ENCODE assay signal across 8 mouse cellular contexts in the genomic region with DNA sequence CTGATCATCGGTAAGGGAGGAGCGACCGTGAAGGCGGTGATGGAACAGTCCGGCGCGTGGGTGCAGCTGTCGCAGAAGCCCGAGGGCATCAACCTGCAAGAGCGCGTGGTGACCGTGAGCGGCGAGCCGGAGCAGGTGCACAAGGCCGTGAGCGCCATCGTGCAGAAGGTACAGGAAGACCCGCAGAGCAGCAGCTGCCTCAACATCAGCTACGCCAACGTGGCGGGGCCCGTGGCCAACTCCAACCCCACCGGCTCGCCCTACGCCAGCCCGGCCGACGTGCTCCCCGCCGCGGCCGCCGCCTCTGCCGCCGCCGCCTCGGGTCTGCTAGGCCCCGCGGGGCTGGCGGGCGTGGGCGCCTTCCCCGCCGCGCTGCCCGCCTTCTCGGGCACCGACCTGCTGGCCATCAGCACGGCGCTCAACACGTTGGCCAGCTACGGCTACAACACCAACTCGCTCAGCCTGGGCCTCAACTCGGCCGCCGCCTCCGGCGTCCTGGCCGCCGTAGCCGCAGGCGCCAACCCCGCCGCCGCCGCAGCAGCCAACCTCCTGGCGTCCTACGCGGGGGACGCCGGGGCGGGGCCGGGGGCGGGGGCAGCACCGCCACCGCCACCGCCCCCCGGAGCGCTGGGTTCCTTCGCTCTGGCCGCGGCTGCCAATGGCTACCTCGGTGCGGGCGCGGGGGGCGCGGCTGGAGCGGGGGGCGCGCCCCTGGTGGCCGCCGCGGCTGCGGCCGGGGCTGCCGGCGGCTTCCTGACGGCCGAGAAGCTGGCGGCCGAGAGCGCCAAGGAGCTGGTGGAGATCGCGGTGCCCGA. TPM values are rescaled to one million over a fixed set of nuclear protein-coding genes. Genes with fewer than 3 reads are reported as not detected.
A peak's percentile ranks its signal among the peaks of the same experiment; 100 is the strongest.
DNase-seq lines count a peak whose midpoint lies in the region; ATAC-seq and TF ChIP-seq lines count a peak whose summit lies in the region.

No protein-coding gene starts in this region.

- peak; percentile 63 to 66 for DNase-seq in adrenal gland, adult 18-20 months (ENCODE audit: low spot score in 2 of 2)
- DNase-seq in embryo, embryonic 9.5 days (ENCODE audit: extremely low spot score), result peak; percentile 66
- DNase-seq in heart, embryonic 10.5 days (ENCODE audit: low spot score), result no peak
- peak; percentile 66 for DNase-seq in kidney, adult 2 months
- DNase-seq in liver, embryonic 11.5 days (ENCODE audit: low spot score), result peak; percentile 63
- peak; percentile 36 for DNase-seq in naive thymus-derived CD4-positive, alpha-beta T cell, adult 2 months (ENCODE audit: low read depth)
- DNase-seq in testis, postnatal 10 days (ENCODE audit: low spot score), result peak; percentile 65

- TF ChIP-seq CTCF in C2C12 (IDR thresholded peaks at IDR 0.05; ENCODE audit: control insufficient read depth, insufficient read depth, insufficient read length), result no peak
- no peak for TF ChIP-seq CTCF in kidney, adult 2 months (conservative IDR thresholded peaks at IDR 0.05; ENCODE audit: insufficient read depth, insufficient read length, low read depth, low read length)

- under 1% methylated on average over 87 of the region's 107 CpGs for WGBS in heart, embryonic 10.5 days
- 6% methylated on average over 94 of the region's 107 CpGs for WGBS in kidney, adult 2 months
- WGBS in liver, embryonic 11.5 days, result 1% methylated on average over 103 of the region's 107 CpGs

- H3K4me2 ChIP-seq in liver, embryonic 11.5 days, result peak overlapping the region; percentile 72

- no peaks in the 10 kb centered on the region for H3K79me2 ChIP-seq in C2C12 (ENCODE audit: control insufficient read depth, insufficient read depth)

- peak overlapping the region; percentile 75 for H3ac ChIP-seq in C2C12 (ENCODE audit: control insufficient read depth, insufficient read length, low read depth)

- H3K27ac ChIP-seq in heart, embryonic 10.5 days, result peak overlapping the region; percentile 84
- no peak overlapping the region for H3K27ac ChIP-seq in kidney, adult 2 months (ENCODE audit: insufficient read depth, low read depth, low read length)
- H3K27ac ChIP-seq in liver, embryonic 11.5 days (ENCODE audit: low read depth, low read length), result no peak overlapping the region

- no peak for TF ChIP-seq POLR2A in kidney, adult 2 months (IDR thresholded peaks at IDR 0.05; ENCODE audit: low read depth, low read length)

- H3K79me3 ChIP-seq in C2C12 (ENCODE audit: low read depth), result no peaks in the 10 kb centered on the region

- peak; percentile 69 for ATAC-seq in liver, embryonic 11.5 days (replicated peaks; ENCODE audit: low FRiP score)

- peaks cover 26% of the 10 kb centered on the region for H3K4me1 ChIP-seq in heart, embryonic 10.5 days
- no peaks in the 10 kb centered on the region for H3K4me1 ChIP-seq in kidney, adult 2 months (ENCODE audit: control insufficient read depth, insufficient read depth, low read length)
- no peaks in the 10 kb centered on the region; the same call in 1 of the 2 replicates for H3K4me1 ChIP-seq in liver, embryonic 11.5 days (replicated peaks; ENCODE audit: control insufficient read depth, insufficient read depth, low read length)

- H3K27me3 ChIP-seq in C2C12 (ENCODE audit: control insufficient read depth, insufficient read depth, insufficient read length), result peaks cover 3% of the 10 kb centered on the region
- H3K27me3 ChIP-seq in heart, embryonic 10.5 days (ENCODE audit: insufficient read depth, poor library complexity, severe bottlenecking), result peaks cover 74% of the 10 kb centered on the region
- no peaks in the 10 kb centered on the region for H3K27me3 ChIP-seq in kidney, adult 2 months (replicated peaks; ENCODE audit: control insufficient read depth, insufficient read depth, low read length)
- peaks cover 67% of the 10 kb centered on the region for H3K27me3 ChIP-seq in liver, embryonic 11.5 days (replicated peaks; ENCODE audit: control insufficient read depth, insufficient read depth, low read length)

- no peaks in the 10 kb centered on the region for H3K36me3 ChIP-seq in C2C12 (ENCODE audit: control insufficient read depth, insufficient read depth)
- no peaks in the 10 kb centered on the region for H3K36me3 ChIP-seq in heart, embryonic 10.5 days
- no peaks in the 10 kb centered on the region for H3K36me3 ChIP-seq in kidney, adult 2 months (ENCODE audit: control insufficient read depth, insufficient read depth, low read length)
- no peaks in the 10 kb centered on the region for H3K36me3 ChIP-seq in liver, embryonic 11.5 days (ENCODE audit: control insufficient read depth, insufficient read depth, low read length)

- H3K9me3 ChIP-seq in heart, embryonic 10.5 days, result no peaks in the 10 kb centered on the region
- H3K9me3 ChIP-seq in liver, embryonic 11.5 days (ENCODE audit: control insufficient read depth, low read length), result no peaks in the 10 kb centered on the region

- H3K4me3 ChIP-seq in C2C12 (ENCODE audit: insufficient read depth, poor library complexity, severe bottlenecking), result peak overlapping the region; percentile 30
- peak overlapping the region; percentile 76 for H3K4me3 ChIP-seq in heart, embryonic 10.5 days
- peak overlapping the region; percentile 67 for H3K4me3 ChIP-seq in kidney, adult 2 months (ENCODE audit: insufficient read depth, low read depth, low read length)
- peak overlapping the region; percentile 62 for H3K4me3 ChIP-seq in liver, embryonic 11.5 days (ENCODE audit: low read depth, low read length)

- peak overlapping the region; percentile 54 for H3K9ac ChIP-seq in liver, embryonic 11.5 days (ENCODE audit: low read depth, low read length)

TF ChIP-seq in C2C12, 6 proteins besides CTCF, POLR2A, EP300 and RAD21:
- TF ChIP-seq FOSL1 (IDR thresholded peaks at IDR 0.05; ENCODE audit: insufficient read depth, low read length, poor library complexity, severe bottlenecking) (no peak), MYOD1 (IDR thresholded peaks at IDR 0.05; ENCODE audit: control insufficient read depth, insufficient read length, low read depth) (peak; percentile 35)

RNA-seq across cellular contexts. Expression of gene Nanos2, which starts 29.4 kb away (rescaled TPM):
- polyA plus RNA-seq in C2C12 (2012; fragmentation: generic; extraction: Trizol), result not detected
- not detected for total RNA-seq in adrenal gland, adult 18-20 months (2021)
- not detected in 2 replicates for polyA plus RNA-seq in heart, embryonic 10.5 days (2016; fragmentation: Nextera tagmentation; extraction: Ambion mirVana)
- polyA plus RNA-seq in kidney, adult 2 months (2012; rRNA removed), result not detected in 2 replicates
- not detected in 2 replicates for polyA plus RNA-seq in liver, embryonic 11.5 days (2014; fragmentation: Nextera tagmentation; extraction: Ambion mirVana)

RNA-seq across cellular contexts. Expression of gene Nova2, which starts 32.1 kb away (rescaled TPM):
- polyA plus RNA-seq in C2C12 (2012; fragmentation: generic; extraction: Trizol), result 0.05 TPM
- 1 to 10 TPM; 3.8 to 5.1 TPM for total RNA-seq in adrenal gland, adult 18-20 months (2021)
- 0.53 and 0.57 TPM in 2 replicates for polyA plus RNA-seq in heart, embryonic 10.5 days (2016; fragmentation: Nextera tagmentation; extraction: Ambion mirVana)
- 0.80 and 1.1 TPM in 2 replicates for polyA plus RNA-seq in kidney, adult 2 months (2012; rRNA removed)
- 0.22 and 0.41 TPM in 2 replicates for polyA plus RNA-seq in liver, embryonic 11.5 days (2014; fragmentation: Nextera tagmentation; extraction: Ambion mirVana)

RNA-seq across cellular contexts. Expression of gene Mypop, which starts 33.3 kb away (rescaled TPM):
- 17.8 TPM for polyA plus RNA-seq in C2C12 (2012; fragmentation: generic; extraction: Trizol)
- total RNA-seq in adrenal gland, adult 18-20 months (2021), result 10 to 100 TPM in 1 of 2 experiments, 1 to 10 TPM in 1; 9.3 to 12.2 TPM
- 2.1 and 3.3 TPM in 2 replicates for polyA plus RNA-seq in heart, embryonic 10.5 days (2016; fragmentation: Nextera tagmentation; extraction: Ambion mirVana)
- polyA plus RNA-seq in kidney, adult 2 months (2012; rRNA removed), result 7.6 and 8.7 TPM in 2 replicates
- 1.5 and 2.2 TPM in 2 replicates for polyA plus RNA-seq in liver, embryonic 11.5 days (2014; fragmentation: Nextera tagmentation; extraction: Ambion mirVana)

RNA-seq across cellular contexts. Expression of gene Irf2bp1, which starts 46.1 kb away (rescaled TPM):
- polyA plus RNA-seq in C2C12 (2012; fragmentation: generic; extraction: Trizol), result 39.4 TPM
- total RNA-seq in adrenal gland, adult 18-20 months (2021), result 10 to 100 TPM; 42.9 to 47.0 TPM
- 14.9 and 27.0 TPM in 2 replicates for polyA plus RNA-seq in heart, embryonic 10.5 days (2016; fragmentation: Nextera tagmentation; extraction: Ambion mirVana)
- polyA plus RNA-seq in kidney, adult 2 months (2012; rRNA removed), result 18.1 and 21.1 TPM in 2 replicates
- 23.3 and 24.9 TPM in 2 replicates for polyA plus RNA-seq in liver, embryonic 11.5 days (2014; fragmentation: Nextera tagmentation; extraction: Ambion mirVana)

RNA-seq across cellular contexts. Expression of gene Ccdc61, which starts 47.6 kb away (rescaled TPM):
- polyA plus RNA-seq in C2C12 (2012; fragmentation: generic; extraction: Trizol), result 10.8 TPM
- 10 to 100 TPM in 1 of 2 experiments, 1 to 10 TPM in 1; 9.9 to 10.7 TPM for total RNA-seq in adrenal gland, adult 18-20 months (2021)
- 26.9 and 29.4 TPM in 2 replicates for polyA plus RNA-seq in heart, embryonic 10.5 days (2016; fragmentation: Nextera tagmentation; extraction: Ambion mirVana)
- 19.8 and 21.3 TPM in 2 replicates for polyA plus RNA-seq in kidney, adult 2 months (2012; rRNA removed)
- 20.8 and 21.1 TPM in 2 replicates for polyA plus RNA-seq in liver, embryonic 11.5 days (2014; fragmentation: Nextera tagmentation; extraction: Ambion mirVana)
